Mouse (Mus musculus) kidney, embryonic 14.5 days (tissue): ENCODE measurements around the gene Scamp3. TPM values are rescaled to one million over a fixed set of nuclear protein-coding genes. Genes with fewer than 3 reads are reported as not detected.
"Not testable (repeated sequence)": the region's sequence is repeated elsewhere in the genome, so short reads cannot be mapped to it uniquely, and the experiment has no call there.

Experiments
- ATAC-seq: fragments of 200-750 bp; cut with Nextera tagmentation; 2 replicates; pipeline ENCODE4 v1.8.0; 2017; ENCODE audit warnings: moderate number of reproducible peaks, mild to moderate bottlenecking, moderate TSS enrichment, moderate library complexity; ENCODE audit not compliant: low FRiP score, low TSS enrichment
- H3K27ac ChIP-seq: fragments of 300-500 bp; sonication (generic); 2 replicates; pipeline ENCODE4 v1.5.1; 2014; ENCODE audit warnings: low read depth, mild to moderate bottlenecking, low read length, moderate library complexity, mixed read lengths
- H3K27me3 ChIP-seq: fragments of 300-500 bp; sonication (generic); 2 replicates; pipeline ENCODE4 v1.6.1; 2014; ENCODE audit warnings: mild to moderate bottlenecking, low read length; ENCODE audit not compliant: control insufficient read depth, insufficient read depth
- H3K36me3 ChIP-seq: fragments of 300-500 bp; sonication (generic); 2 replicates; pipeline ENCODE4 v1.6.1; 2014; ENCODE audit warnings: low read length, mixed read lengths; ENCODE audit not compliant: control insufficient read depth, insufficient read depth
- H3K4me1 ChIP-seq: fragments of 300-500 bp; sonication (generic); 2 replicates; pipeline ENCODE4 v1.6.1; 2014; ENCODE audit warnings: low read length, mixed read lengths; ENCODE audit not compliant: control insufficient read depth, insufficient read depth
- H3K4me2 ChIP-seq: fragments of 300-500 bp; sonication (generic); replicated peaks from 2 replicates; pipeline ENCODE4 v1.6.1; 2014; ENCODE audit warnings: low read depth, mild to moderate bottlenecking, low read length
- H3K4me3 ChIP-seq: fragments of 300-500 bp; sonication (generic); 2 replicates; pipeline ENCODE4 v1.5.1; 2014; ENCODE audit warnings: mild to moderate bottlenecking, low read length
- H3K9ac ChIP-seq: fragments of 300-500 bp; sonication (generic); 2 replicates; pipeline ENCODE4 v1.6.1; 2014; ENCODE audit warnings: low read depth, mild to moderate bottlenecking, low read length, moderate library complexity
- H3K9me3 ChIP-seq: fragments of 300-500 bp; sonication (generic); 2 replicates; pipeline ENCODE4 v1.6.1; 2016; ENCODE audit warnings: low read length; ENCODE audit not compliant: control insufficient read depth
- WGBS: fragments of 180-500 bp; shearing (Covaris S2); extraction: QIAGEN DNeasy Blood & Tissue Kit; methylation state at CpG from one replicate; pipeline ENCODE4 v1.1.7; 2014; 5-methylcytosine and 5-hydroxymethylcytosine counted together
- polyA plus RNA-seq: library from polyadenylated mRNA; unstranded; fragments of >200 nt; fragmentation: Nextera tagmentation; extraction: Ambion mirVana; gene quantifications from 2 replicates; pipeline ENCODE4 v1.2.1, GENCODE M21; 2014

The Scamp3 gene
- polyA plus RNA-seq, 1 experiment from 2014 or later: 107 TPM

DNA sequence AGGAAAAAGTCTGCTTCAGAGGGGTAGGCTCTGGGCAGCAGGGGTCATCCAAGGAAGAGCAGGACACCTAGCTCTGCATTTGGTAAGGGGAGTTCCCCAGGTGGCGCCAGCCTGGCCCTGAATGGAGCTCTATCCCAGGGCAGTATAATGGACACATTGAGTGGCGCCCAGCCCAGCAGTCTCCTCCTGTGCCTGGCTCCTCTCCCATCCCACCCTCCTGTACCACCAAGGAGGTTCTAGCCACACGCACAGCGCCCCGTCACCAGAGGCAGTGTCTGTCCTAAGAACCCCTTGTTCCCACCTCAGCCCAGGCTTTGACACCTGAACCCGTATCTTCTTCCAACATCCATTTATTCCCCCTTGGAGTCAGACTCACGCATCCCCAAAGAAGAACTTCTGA is 32.5 kb downstream of the Scamp3 start:
- H3K36me3 ChIP-seq: peaks cover 49% of the 10 kb centered on the region
- 85% methylated on average over 7 of the region's 7 CpGs for WGBS
- no peaks in the 10 kb centered on the region for H3K27me3 ChIP-seq

GRCm38 (mm10) chr3:89210162-89210561 is 32.9 kb downstream of the Scamp3 start:
- H3K27ac ChIP-seq: no peak overlapping the region
- peaks cover 49% of the 10 kb centered on the region for H3K36me3 ChIP-seq

More for the DNA sequence above, 32.5 kb downstream of the Scamp3 start:
- Histone ChIP-seq H3K4me3 (no peak overlapping the region), H3K9me3 (no peaks in the 10 kb centered on the region), H3K27ac (no peak overlapping the region), H3K9ac (no peak overlapping the region), H3K4me1 (peaks cover 9% of the 10 kb centered on the region; the same call in 1 of the 2 replicates), H3K4me2 (no peak overlapping the region)
- ATAC-seq: no peak

GRCm38 (mm10) chr3:89210731-89211130 is 33.5 kb downstream of the Scamp3 start:
- WGBS: 69% methylated on average over 7 of the region's 7 CpGs
- H3K36me3 ChIP-seq: peaks cover 49% of the 10 kb centered on the region
- H3K27ac ChIP-seq: no peak overlapping the region
- ATAC-seq: no peak
- H3K4me3 ChIP-seq: no peak overlapping the region
- H3K9me3 ChIP-seq: no peaks in the 10 kb centered on the region
- H3K9ac ChIP-seq: no peak overlapping the region
- peaks cover 19% of the 10 kb centered on the region for H3K4me1 ChIP-seq
- no peaks in the 10 kb centered on the region for H3K27me3 ChIP-seq
- no peak overlapping the region for H3K4me2 ChIP-seq

More at GRCm38 (mm10) chr3:89210162-89210561, 32.9 kb downstream of the Scamp3 start:
- Histone ChIP-seq H3K9ac (no peak overlapping the region), H3K4me1 (peaks cover 13% of the 10 kb centered on the region; the same call in 1 of the 2 replicates), H3K4me2 (no peak overlapping the region), H3K4me3 (no peak overlapping the region), H3K9me3 (no peaks in the 10 kb centered on the region), H3K27me3 (no peaks in the 10 kb centered on the region)
- WGBS: 76% methylated on average over 13 of the region's 13 CpGs
- ATAC-seq: no peak

GRCm38 (mm10) chr3:89213803-89214530 is 36.7 kb downstream of the Scamp3 start:
- H3K27ac ChIP-seq: peak overlapping the region; percentile 91
- H3K9ac ChIP-seq: peak overlapping the region; percentile 76
- H3K36me3 ChIP-seq: peaks cover 20% of the 10 kb centered on the region
- no peaks in the 10 kb centered on the region for H3K27me3 ChIP-seq
- ATAC-seq: peak; percentile 91
- under 1% methylated on average over 67 of the region's 69 CpGs for WGBS
- H3K4me1 ChIP-seq: peaks cover 24% of the 10 kb centered on the region
- no peaks in the 10 kb centered on the region for H3K9me3 ChIP-seq
- H3K4me2 ChIP-seq: peak overlapping the region; percentile 86
- H3K4me3 ChIP-seq: peak overlapping the region; percentile 95

DNA sequence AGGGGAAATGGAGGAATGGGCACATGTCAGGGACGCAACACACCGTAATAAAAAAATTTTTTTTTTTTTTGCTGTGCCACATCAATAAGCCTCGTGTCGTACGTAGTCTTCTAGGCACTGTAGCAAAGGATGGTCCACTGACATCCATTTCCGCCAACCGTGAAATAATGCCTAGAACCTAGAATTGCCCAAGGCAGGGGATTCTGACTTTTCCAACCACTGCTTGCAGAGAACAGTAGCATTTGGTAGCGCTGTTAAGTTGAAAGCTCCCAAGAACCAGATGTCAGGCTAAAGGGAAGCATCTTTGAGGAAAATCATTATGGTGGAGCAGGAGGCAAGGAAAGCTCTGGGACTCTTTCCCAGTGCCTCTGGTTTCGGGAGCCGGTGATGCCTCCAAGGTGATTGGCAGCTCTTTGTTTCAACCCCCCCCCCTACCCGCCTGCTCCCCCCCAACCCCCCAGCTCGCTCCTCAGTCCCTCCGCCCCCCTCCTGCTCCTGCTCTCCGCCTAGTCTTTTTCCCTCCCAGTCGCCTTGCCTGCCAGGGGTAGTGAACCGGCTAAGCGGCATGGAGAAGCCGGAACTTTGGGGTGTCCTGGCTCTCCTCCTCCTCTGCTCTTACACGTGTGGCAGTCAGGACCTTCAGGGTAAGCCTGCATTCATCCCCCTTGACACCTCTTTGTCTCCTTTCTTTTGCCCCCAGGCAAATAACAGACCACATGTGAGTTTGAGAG is 37.6 kb downstream of the Scamp3 start, which contains the start of gene Thbs3:
Thbs3 (plus strand) TSS at position 500 of the 731 bp plus-strand sequence.
- Histone ChIP-seq H3K27me3 (no peaks in the 10 kb centered on the region), H3K4me3 (peak within 1 kb of the TSS; percentile 95), H3K9ac (peak within 1 kb of the TSS; percentile 76), H3K36me3 (peaks cover 11% of the 10 kb centered on the region), H3K4me1 (peaks cover 24% of the 10 kb centered on the region), H3K4me2 (peak within 1 kb of the TSS; percentile 86), H3K9me3 (no peaks in the 10 kb centered on the region), H3K27ac (peak within 1 kb of the TSS; percentile 91)
- WGBS: under 1% methylated on average over 19 of the region's 19 CpGs
- no peak for ATAC-seq

DNA sequence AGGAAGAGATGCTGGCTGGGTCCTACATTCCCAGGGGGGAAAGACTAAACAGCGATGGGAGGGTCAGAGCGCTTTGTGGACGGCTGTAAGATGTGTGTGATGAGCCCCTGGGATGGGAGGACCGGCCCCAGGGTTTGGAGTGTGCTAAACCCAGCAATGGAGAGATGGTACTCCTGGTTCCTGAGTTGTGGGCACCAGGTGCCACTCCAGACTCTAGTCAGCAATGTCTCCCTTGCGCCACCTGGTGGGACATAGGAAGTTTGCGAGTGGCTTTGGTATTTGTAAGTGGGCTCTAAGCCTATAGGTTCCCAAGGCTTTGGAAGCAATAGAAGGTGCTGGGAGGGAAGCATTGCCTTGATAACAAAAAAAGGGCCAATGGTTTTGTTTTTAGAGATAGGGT is 38.6 kb downstream of the Scamp3 start:
- Histone ChIP-seq H3K27ac (peak overlapping the region; percentile 24; the same call in 1 of the 2 replicates), H3K4me3 (peak overlapping the region; percentile 95; the same call in 1 of the 2 replicates), H3K9ac (peak overlapping the region; percentile 23; the same call in 1 of the 2 replicates), H3K9me3 (no peaks in the 10 kb centered on the region), H3K4me1 (peaks cover 24% of the 10 kb centered on the region), H3K36me3 (peaks cover 4% of the 10 kb centered on the region; the same call in 1 of the 2 replicates), H3K4me2 (peak overlapping the region; percentile 86), H3K27me3 (no peaks in the 10 kb centered on the region)
- 0% methylated on average over 6 of the region's 6 CpGs for WGBS
- ATAC-seq: peak; percentile 30

DNA sequence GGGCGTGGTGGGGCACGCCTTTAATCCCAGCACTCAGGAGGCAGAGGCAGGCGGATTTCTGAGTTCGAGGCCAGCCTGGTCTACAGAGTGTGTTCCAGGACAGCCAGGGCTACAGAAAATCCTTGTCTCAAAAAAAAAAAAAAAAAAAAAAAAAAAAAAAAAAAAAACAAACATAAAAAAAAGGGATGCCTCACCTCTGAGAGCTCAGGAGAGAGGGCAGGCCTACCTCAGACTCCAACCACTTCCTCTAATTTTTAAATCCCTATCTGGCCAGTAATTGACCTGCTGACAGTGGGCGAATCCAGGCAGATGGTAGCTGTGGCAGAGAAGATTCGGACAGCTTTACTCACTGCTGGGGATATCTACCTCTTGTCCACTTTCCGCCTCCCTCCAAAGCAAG is 39.1 kb downstream of the Scamp3 start:
- H3K27me3 ChIP-seq, ATAC-seq, H3K4me2 ChIP-seq, H3K9ac ChIP-seq, H3K36me3 ChIP-seq, H3K9me3 ChIP-seq, H3K27ac ChIP-seq, H3K4me3 ChIP-seq: not testable (repeated sequence)
- 78% methylated on average over 7 of the region's 7 CpGs for WGBS
- H3K4me1 ChIP-seq: peaks cover 24% of the 10 kb centered on the region

- no peak overlapping the region for H3K9ac ChIP-seq
- WGBS: 86% methylated on average over 1 of the region's 1 CpGs
- ATAC-seq: no peak
- H3K4me3 ChIP-seq: no peak overlapping the region
- H3K9me3 ChIP-seq: no peaks in the 10 kb centered on the region
- no peaks in the 10 kb centered on the region for H3K27me3 ChIP-seq
- peaks cover 17% of the 10 kb centered on the region for H3K4me1 ChIP-seq
- no peaks in the 10 kb centered on the region; the same call in 1 of the 2 replicates for H3K36me3 ChIP-seq
- no peak overlapping the region for H3K4me2 ChIP-seq
- no peak overlapping the region for H3K27ac ChIP-seq
Observed at GRCm38 (mm10) chr3:89218271-89218670, 41.0 kb downstream of the Scamp3 start.

DNA sequence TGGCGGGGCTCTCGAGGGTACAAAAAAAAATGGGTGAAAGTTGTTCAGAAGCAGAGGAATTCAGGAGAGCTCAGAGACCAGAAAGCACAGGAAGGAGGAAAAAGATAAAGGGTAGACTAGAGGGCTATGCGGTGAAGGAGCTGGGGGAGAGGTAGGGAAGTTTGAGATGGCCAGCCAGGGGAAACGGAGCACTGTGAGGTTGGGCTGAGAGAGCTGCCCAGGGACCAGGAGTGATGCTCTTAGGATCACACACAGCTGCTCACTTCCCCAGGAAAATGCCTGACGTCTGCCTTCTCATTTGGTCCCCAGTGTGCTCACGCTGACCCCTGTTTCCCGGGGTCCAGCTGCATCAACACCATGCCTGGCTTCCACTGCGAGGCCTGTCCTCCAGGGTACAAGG is 42.3 kb downstream of the Scamp3 start:
- no peak overlapping the region for H3K9ac ChIP-seq
- H3K36me3 ChIP-seq: no peaks in the 10 kb centered on the region; the same call in 1 of the 2 replicates
- no peak overlapping the region for H3K27ac ChIP-seq
- no peak overlapping the region for H3K4me3 ChIP-seq
- WGBS: 29% methylated on average over 8 of the region's 8 CpGs
- H3K9me3 ChIP-seq: no peaks in the 10 kb centered on the region
- no peak overlapping the region for H3K4me2 ChIP-seq
- no peak for ATAC-seq
- H3K27me3 ChIP-seq: no peaks in the 10 kb centered on the region
- peaks cover 16% of the 10 kb centered on the region for H3K4me1 ChIP-seq
